Mouse (Mus musculus) left cerebral cortex, postnatal 4 days (tissue): Measurements from ENCODE around the gene Dnajb8. TPM values are rescaled to one million over a fixed set of nuclear protein-coding genes. Genes with fewer than 3 reads are reported as not detected.

ENCODE experiments used
- DNase-seq: peaks from one replicate; pipeline ENCODE4 v3.0.0-alpha.2; 2022
- intact Hi-C: fragments of 180-260 bp; cut with DNase I; formaldehyde crosslinking; loops from one replicate; pipeline ENCODE4 v1.15.1; 2025
- total RNA-seq, 2 experiments: library from RNA; stranded (reverse); gene quantifications; 2 replicates each; pipeline ENCODE4 v1.2.3; 2021

The Dnajb8 gene
- total RNA-seq, 2 experiments from 2014 or later = not detected

- intact Hi-C loops = no loop called here
- no peak for DNase-seq
These were observed 45.9 kb downstream of the Dnajb8 start for GRCm38 (mm10) chr6:88267970-88268369.

DNA sequence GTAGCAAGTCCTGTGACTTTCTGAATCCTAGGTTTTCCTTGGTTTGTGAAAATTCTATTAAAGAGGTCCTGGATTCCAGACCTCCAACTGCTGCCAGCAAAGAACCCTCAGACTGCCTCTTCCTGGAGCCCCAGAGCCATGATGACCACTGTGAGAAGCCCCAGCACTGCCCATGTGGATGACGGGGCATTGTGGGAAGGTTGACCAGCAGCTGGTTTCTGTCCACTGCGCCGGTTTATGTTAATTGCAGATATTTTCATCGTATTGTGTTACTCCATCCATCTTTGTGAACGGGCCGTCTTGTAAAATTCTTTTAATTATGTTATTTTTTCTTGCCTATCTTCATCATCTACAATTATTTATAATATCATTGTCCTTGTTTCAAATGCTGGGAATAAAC, 52.6 kb downstream of the Dnajb8 start:
- intact Hi-C loops = no loop called here
- DNase-seq = no peak

DNA sequence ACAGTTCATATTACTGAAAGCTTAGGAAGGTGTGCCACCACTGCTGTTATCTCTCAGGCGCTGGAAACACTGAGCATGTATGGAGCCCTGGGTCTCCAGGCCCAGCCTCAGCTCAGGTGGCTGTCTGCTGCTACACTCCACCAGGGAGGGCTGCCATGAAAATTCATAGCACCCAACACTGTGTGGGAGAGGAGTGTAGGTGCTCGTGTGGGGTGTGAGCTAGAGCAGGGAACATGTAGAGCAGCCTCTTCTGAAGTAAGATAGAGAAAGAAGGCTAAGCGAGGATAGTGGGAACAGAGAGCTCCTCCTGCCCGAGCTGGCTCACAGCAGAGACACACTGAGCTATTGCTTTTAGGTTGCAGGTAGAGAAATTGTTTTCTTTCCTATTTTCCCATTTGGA, 54.2 kb downstream of the Dnajb8 start:
- intact Hi-C loops = no loop called here
- no peak for DNase-seq

DNA sequence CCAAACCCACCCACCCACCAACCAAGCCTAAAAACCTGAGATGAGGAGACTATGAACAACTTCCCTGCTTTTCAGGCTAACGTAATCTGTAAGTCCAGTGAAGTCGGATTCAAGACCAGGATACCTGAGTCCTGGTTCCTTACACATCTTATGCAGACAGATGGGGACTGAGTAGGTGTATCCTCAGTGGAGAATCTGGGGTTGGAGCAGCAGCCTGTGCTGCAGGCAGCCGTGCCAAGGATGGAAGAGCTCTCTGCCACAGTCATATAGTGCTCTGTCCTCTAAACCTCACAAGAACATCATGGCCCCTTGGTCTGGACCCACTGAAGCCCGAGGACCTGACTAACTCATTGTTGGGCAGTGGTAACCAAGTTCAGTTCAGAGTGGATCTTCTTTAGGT, 55.2 kb downstream of the Dnajb8 start:
- intact Hi-C loops = no loop called here
- no peak for DNase-seq

DNA sequence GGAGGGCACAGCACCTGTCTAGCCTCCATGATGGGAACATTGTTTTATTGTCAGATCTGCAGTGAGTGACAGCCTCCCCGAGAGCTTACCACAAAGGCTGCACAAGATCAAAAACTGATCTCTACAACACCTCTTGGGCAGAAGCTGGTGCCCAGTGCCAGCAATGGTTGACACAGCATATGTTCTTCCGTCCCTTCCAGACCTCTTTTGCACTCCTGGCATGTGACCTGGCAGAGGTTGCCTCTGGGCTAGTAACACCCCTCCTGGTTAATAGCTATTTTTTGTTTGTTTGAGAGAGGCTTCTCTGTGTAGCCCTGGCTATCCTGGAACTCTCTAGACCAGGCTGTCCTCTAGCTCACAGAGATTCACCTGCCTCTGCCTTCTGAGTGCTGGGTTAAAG, 56.1 kb downstream of the Dnajb8 start:
- DNase-seq = no peak

DNA sequence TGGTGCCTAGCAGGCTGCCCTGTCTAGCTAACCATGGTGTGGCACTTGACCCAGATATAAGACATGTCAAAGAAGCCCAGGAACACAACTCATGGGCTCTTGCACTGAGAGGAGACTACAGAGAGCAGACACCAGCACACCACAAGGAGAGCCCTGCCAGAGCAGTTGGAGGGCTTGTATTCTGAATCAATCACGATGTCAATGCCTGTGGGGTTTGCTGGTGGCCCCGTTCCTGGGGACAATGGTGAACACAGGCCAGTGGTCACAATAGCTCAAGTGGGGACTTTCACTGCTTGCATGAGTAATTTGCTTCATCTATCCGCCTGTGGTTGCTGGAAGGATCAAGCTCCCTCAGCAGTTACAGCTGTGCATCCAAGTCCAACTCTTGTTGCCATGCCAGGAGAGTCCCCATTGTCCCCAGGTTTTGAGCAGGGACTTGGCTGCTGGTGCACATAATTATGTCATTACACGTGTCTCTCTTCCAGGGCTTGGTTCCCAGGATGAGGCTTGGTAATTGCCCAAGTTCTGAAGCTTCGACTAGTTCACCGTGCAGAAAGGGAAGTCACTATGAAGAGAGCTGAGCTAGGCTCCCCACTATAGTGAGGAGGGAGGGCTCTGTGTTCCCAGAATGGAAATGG, 68.2 kb downstream of the Dnajb8 start:
- intact Hi-C loops = no loop called here
- peak; percentile 69 for DNase-seq

More for the DNA sequence above, 56.1 kb downstream of the Dnajb8 start:
- intact Hi-C loops = no loop called here

- intact Hi-C loops = no loop called here
- no peak for DNase-seq
These were observed 70.3 kb downstream of the Dnajb8 start for GRCm38 (mm10) chr6:88292274-88292909.

DNA sequence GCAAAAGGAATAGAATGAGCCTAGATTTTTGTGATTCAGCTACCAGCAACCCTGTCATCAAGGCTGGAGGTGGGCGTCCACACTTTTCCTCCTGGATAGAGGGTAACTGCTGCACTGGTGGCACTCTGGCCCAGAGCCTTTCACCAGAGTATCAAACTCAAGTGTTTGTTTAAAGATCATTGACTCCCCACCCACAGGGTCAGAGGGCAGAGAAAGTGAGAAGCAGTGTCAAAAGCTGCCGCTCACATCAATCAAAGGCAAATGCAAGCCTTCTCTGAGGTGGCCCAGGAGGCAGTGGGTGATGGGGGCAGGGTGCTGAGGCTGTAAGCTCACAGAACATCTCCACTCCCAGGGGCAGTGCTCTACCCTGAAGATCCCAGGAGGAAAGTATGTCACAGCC, 77.4 kb downstream of the Dnajb8 start:
- no peak for DNase-seq

DNA sequence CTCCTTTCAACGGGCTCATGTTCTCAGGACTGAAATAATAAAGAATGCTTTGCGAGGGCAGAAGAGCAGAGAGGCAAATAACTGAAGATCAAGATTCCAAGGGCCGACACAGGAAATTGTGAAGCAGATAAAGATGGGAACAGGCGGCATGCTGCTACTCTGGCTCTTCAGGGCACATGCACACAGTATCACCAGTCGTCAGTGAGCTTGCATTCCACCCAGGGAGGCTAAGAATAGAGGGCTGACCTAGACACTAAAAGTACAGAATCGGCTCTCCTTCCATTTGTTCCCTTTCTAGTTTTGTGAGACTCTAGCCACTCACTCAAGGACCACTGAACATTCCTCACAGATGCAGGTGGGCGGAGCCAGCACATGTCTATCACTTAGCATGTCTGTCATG, 79.2 kb downstream of the Dnajb8 start:
- intact Hi-C loops = no loop called here
- no peak for DNase-seq

More for the DNA sequence above, 77.4 kb downstream of the Dnajb8 start:
- intact Hi-C loops = no loop called here

Other genes starting within 250 kb of the Dnajb8 start
- 10 to 100 TPM; 81.6 to 87.7 TPM for gene H1fx, start 240.6 kb upstream of the Dnajb8 start, total RNA-seq
- gene Rab7, start 177.0 kb upstream of the Dnajb8 start, total RNA-seq = 100 to 1,000 TPM; 278 to 279 TPM
- gene Rpn1, start 137.8 kb upstream of the Dnajb8 start, total RNA-seq = 100 to 1,000 TPM; 186 to 197 TPM
- gene Gata2, start 28.4 kb upstream of the Dnajb8 start, total RNA-seq = 1 to 10 TPM; 2.6 to 3.1 TPM
- 10 to 100 TPM; 23.3 to 24.0 TPM for gene Eefsec, start 224.3 kb downstream of the Dnajb8 start, total RNA-seq
- gene Ruvbl1, start 243.1 kb downstream of the Dnajb8 start, total RNA-seq = 10 to 100 TPM; 41.2 to 46.3 TPM